ENCODE assay signal across 19 mouse cellular contexts in genomic region chr3:122516327-122516695, GRCm38 (mm10).
A peak's percentile ranks its signal among the peaks of the same experiment; 100 is the strongest.
DNase-seq lines count a peak whose midpoint lies in the region; ATAC-seq and TF ChIP-seq lines count a peak whose summit lies in the region.
"Had no signal": no experiment of that assay in that cellular context is flagged by ENCODE, and none has a peak within 500 bp of the region (broad histone marks: within the 10 kb centered on the region; RNA-seq: fewer than 3 reads in every experiment).

No protein-coding gene starts in this region.

- WGBS in heart, embryonic 13.5 days = 51% methylated on average over 3 of the region's 3 CpGs
- WGBS in midbrain, embryonic 10.5 days = 93% methylated on average over 3 of the region's 3 CpGs
- 98% methylated on average over 3 of the region's 3 CpGs for WGBS in midbrain, embryonic 15.5 days
- WGBS in intestine, postnatal 0 days = 37% methylated on average over 3 of the region's 3 CpGs
- 76% methylated on average over 3 of the region's 3 CpGs for WGBS in stomach, postnatal 0 days

- H3K9me3 ChIP-seq in heart, embryonic 13.5 days = no peaks in the 10 kb centered on the region
- H3K9me3 ChIP-seq in midbrain, embryonic 10.5 days (replicated peaks) = no peaks in the 10 kb centered on the region
- no peaks in the 10 kb centered on the region for H3K9me3 ChIP-seq in midbrain, embryonic 15.5 days
- H3K9me3 ChIP-seq in intestine, postnatal 0 days (ENCODE audit: control insufficient read depth) = no peaks in the 10 kb centered on the region
- H3K9me3 ChIP-seq in stomach, postnatal 0 days (ENCODE audit: control insufficient read depth, low read length) = no peaks in the 10 kb centered on the region
- H3K9me3 ChIP-seq: embryonic facial prominence, embryonic 13.5 days; forebrain, embryonic 12.5 days; G1E; hindbrain, embryonic 10.5 days had no signal

- H3K4me2 ChIP-seq in heart, embryonic 13.5 days = no peak overlapping the region
- no peak overlapping the region for H3K4me2 ChIP-seq in midbrain, embryonic 15.5 days
- 0 out of 2 replicates have a peak overlapping the region, but pooled peaks have one; percentile 13 for H3K4me2 ChIP-seq in intestine, postnatal 0 days (replicated peaks; ENCODE audit: low read depth)
- no peak overlapping the region for H3K4me2 ChIP-seq in stomach, postnatal 0 days (replicated peaks; ENCODE audit: low read depth)
- H3K4me2 ChIP-seq: embryonic facial prominence, embryonic 13.5 days; forebrain, embryonic 12.5 days; hindbrain, embryonic 14.5 days had no signal

- no peak overlapping the region for H3K9ac ChIP-seq in heart, embryonic 13.5 days
- no peak overlapping the region for H3K9ac ChIP-seq in midbrain, embryonic 15.5 days
- H3K9ac ChIP-seq in intestine, postnatal 0 days (ENCODE audit: low read depth, low read length) = no peak overlapping the region
- H3K9ac ChIP-seq in stomach, postnatal 0 days (ENCODE audit: low read length) = no peak overlapping the region
- H3K9ac ChIP-seq: embryonic facial prominence, embryonic 13.5 days; forebrain, embryonic 12.5 days; hindbrain, embryonic 14.5 days had no signal

- H3K27ac ChIP-seq in heart, embryonic 13.5 days (replicated peaks) = 0 out of 2 replicates have a peak overlapping the region, but pooled peaks have one; percentile 7
- H3K27ac ChIP-seq in midbrain, embryonic 10.5 days (replicated peaks) = 0 out of 2 replicates have a peak overlapping the region, but pooled peaks have one; percentile 1
- H3K27ac ChIP-seq in midbrain, embryonic 15.5 days = no peak overlapping the region
- H3K27ac ChIP-seq in intestine, postnatal 0 days (ENCODE audit: low read depth, low read length) = no peak overlapping the region; the same call in 1 of the 2 replicates
- H3K27ac ChIP-seq in stomach, postnatal 0 days (replicated peaks) = peak overlapping the region; percentile 63
- H3K27ac ChIP-seq: embryonic facial prominence, embryonic 13.5 days; forebrain, embryonic 12.5 days; hindbrain, embryonic 14.5 days had no signal

- peaks cover 54% of the 10 kb centered on the region for H3K4me1 ChIP-seq in heart, embryonic 13.5 days
- H3K4me1 ChIP-seq in midbrain, embryonic 10.5 days = peaks cover 16% of the 10 kb centered on the region
- peaks cover 24% of the 10 kb centered on the region for H3K4me1 ChIP-seq in midbrain, embryonic 15.5 days
- H3K4me1 ChIP-seq in intestine, postnatal 0 days (replicated peaks; ENCODE audit: control insufficient read depth, insufficient read depth, low read length) = peaks cover 4% of the 10 kb centered on the region; the same call in 1 of the 2 replicates
- H3K4me1 ChIP-seq in stomach, postnatal 0 days (replicated peaks; ENCODE audit: control insufficient read depth, insufficient read depth) = no peaks in the 10 kb centered on the region

- TF ChIP-seq EP300 in stomach, postnatal 0 days (optimal IDR thresholded peaks at IDR 0.05) = no peak

- DNase-seq in heart, adult 8-10 months (ENCODE audit: low spot score) = no peak
- DNase-seq in midbrain, embryonic 10.5 days (ENCODE audit: low spot score) = no peak
- peak; percentile 75 for DNase-seq in stomach, postnatal 0 days (ENCODE audit: low spot score)
- DNase-seq: adrenal gland, postnatal 14 days; cerebellum, adult 18-20 months; gastrocnemius, postnatal 25 days; heart, postnatal 10 days; kidney, adult 11 months had no signal

- no peaks in the 10 kb centered on the region for H3K36me3 ChIP-seq in heart, embryonic 13.5 days
- H3K36me3 ChIP-seq in midbrain, embryonic 10.5 days = peaks cover 66% of the 10 kb centered on the region
- no peaks in the 10 kb centered on the region for H3K36me3 ChIP-seq in midbrain, embryonic 15.5 days (replicated peaks)
- H3K36me3 ChIP-seq in intestine, postnatal 0 days (ENCODE audit: control insufficient read depth, insufficient read depth) = peaks cover 42% of the 10 kb centered on the region; the same call in 1 of the 2 replicates
- H3K36me3 ChIP-seq in stomach, postnatal 0 days (ENCODE audit: control insufficient read depth, insufficient read depth, low read length) = no peaks in the 10 kb centered on the region
- H3K36me3 ChIP-seq: G1E had no signal

- TF ChIP-seq CTCF in intestine, postnatal 0 days (IDR thresholded peaks at IDR 0.05; ENCODE audit: low read depth) = no peak
- TF ChIP-seq CTCF in stomach, postnatal 0 days (IDR thresholded peaks at IDR 0.05; ENCODE audit: low read depth) = no peak

- peaks cover 9% of the 10 kb centered on the region; the same call in 1 of the 2 replicates for H3K27me3 ChIP-seq in heart, embryonic 13.5 days (replicated peaks)
- H3K27me3 ChIP-seq in midbrain, embryonic 10.5 days (ENCODE audit: low read depth, poor library complexity, severe bottlenecking) = no peaks in the 10 kb centered on the region
- no peaks in the 10 kb centered on the region for H3K27me3 ChIP-seq in midbrain, embryonic 15.5 days (replicated peaks)
- H3K27me3 ChIP-seq in intestine, postnatal 0 days (replicated peaks; ENCODE audit: control insufficient read depth, insufficient read depth, low read length) = no peaks in the 10 kb centered on the region
- no peaks in the 10 kb centered on the region for H3K27me3 ChIP-seq in stomach, postnatal 0 days (ENCODE audit: control insufficient read depth, insufficient read depth, low read length)
- H3K27me3 ChIP-seq: forebrain, embryonic 12.5 days had no signal

- no peak overlapping the region for H3K4me3 ChIP-seq in heart, embryonic 13.5 days
- H3K4me3 ChIP-seq in midbrain, embryonic 10.5 days = no peak overlapping the region
- H3K4me3 ChIP-seq in midbrain, embryonic 15.5 days = no peak overlapping the region
- H3K4me3 ChIP-seq in intestine, postnatal 0 days (ENCODE audit: low read depth, low read length) = no peak overlapping the region
- no peak overlapping the region for H3K4me3 ChIP-seq in stomach, postnatal 0 days (ENCODE audit: low read depth, low read length)
- H3K4me3 ChIP-seq: embryonic facial prominence, embryonic 13.5 days; forebrain, embryonic 12.5 days; hindbrain, embryonic 10.5 days had no signal

- ATAC-seq in heart, embryonic 13.5 days (ENCODE audit: extremely low read depth, insufficient number of reproducible peaks, low FRiP score, low TSS enrichment) = no peak
- no peak for ATAC-seq in midbrain, embryonic 15.5 days (replicated peaks)
- no peak for ATAC-seq in intestine, postnatal 0 days
- 0 out of 2 replicates have a peak, but pooled peaks have one; percentile 6 for ATAC-seq in stomach, postnatal 0 days (ENCODE audit: low FRiP score, low TSS enrichment)
- ATAC-seq in frontal cortex, adult (ENCODE audit: low TSS enrichment) = no peak
- ATAC-seq: CD4-positive, CD25-positive, alpha-beta regulatory T cell, adult 4 months; forebrain, embryonic 16.5 days had no signal

Comparison
In these comparisons a context has a peak if more than half of its experiments do, and no peak if none do; other contexts are left out.
1. H3K27ac ChIP-seq: peak in heart, embryonic 13.5 days (single experiment), midbrain, embryonic 10.5 days (single experiment) and stomach, postnatal 0 days (single experiment); none in midbrain, embryonic 15.5 days (single experiment) and intestine, postnatal 0 days (single experiment).